Mouse (Mus musculus): ENCODE measurements around the gene Dhx8.

Dhx8 gene

DNA sequence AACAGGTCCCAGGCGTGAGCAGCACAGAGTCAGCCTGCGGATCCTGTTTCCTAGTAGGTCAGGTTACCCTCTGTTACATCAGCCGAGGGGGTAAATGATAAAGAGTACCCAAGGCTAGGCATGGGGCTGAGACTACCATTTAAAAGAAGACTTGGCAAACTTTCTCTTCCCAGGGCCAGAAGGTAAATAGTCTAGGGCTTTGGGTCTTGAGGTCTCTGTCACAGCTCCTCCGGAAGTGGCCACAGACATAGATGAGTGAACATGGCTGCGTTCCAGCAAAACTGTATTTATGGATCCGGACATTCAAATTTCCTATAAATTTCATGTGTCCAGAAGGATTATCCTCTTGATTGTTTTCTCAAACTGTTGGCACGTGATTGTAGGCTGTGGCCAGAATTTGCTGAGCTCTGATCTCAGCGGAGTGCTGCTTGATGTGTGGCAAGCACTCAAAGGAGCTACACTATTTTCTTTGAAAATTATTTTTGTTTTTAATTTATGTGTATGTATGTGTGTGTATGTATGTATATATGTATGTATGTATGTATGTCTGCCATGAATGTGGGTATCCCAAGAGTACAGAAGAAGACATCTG is 72.5 kb downstream of the Dhx8 start:
- no peak for DNase-seq

DNA sequence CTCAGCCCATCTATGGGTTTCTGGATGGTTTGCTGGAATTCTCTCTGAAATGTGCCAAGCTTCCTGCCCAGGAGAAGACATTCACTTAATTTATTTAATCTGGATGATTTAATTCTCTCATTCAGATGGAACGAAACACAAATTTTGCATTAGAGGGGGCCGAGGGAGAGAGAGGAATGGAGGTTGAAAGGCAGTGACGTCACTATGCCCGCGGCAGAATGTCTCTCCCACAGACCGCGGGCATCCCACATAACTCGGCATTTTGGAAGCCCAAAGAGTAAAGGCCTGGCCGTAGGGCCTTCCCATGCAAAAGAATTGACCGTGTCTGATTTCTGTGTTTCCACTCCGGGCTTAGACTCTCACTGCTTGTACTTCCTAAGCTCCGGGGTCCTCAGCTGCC is 74.0 kb downstream of the Dhx8 start:
- no peak for DNase-seq

DNA sequence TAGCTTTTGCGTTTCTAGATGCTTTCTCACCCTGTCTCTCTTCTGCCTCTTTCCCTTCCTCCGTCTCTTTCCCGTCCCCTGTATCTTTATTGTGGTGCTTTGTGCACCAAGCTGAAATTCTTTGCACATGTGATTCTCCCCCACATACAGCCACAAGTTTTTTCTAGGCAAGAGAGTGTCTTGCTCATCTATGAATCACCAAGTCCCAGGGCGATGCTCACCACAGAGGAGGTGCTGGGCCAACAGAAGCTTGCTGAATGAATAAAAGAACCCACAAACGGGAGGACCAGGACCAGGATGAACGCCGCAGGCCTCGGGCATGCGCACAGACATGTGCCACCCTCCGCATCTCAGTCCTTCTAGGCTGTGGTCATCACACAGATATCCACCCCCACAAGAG is 74.5 kb downstream of the Dhx8 start:
- DNase-seq, result no peak

DNA sequence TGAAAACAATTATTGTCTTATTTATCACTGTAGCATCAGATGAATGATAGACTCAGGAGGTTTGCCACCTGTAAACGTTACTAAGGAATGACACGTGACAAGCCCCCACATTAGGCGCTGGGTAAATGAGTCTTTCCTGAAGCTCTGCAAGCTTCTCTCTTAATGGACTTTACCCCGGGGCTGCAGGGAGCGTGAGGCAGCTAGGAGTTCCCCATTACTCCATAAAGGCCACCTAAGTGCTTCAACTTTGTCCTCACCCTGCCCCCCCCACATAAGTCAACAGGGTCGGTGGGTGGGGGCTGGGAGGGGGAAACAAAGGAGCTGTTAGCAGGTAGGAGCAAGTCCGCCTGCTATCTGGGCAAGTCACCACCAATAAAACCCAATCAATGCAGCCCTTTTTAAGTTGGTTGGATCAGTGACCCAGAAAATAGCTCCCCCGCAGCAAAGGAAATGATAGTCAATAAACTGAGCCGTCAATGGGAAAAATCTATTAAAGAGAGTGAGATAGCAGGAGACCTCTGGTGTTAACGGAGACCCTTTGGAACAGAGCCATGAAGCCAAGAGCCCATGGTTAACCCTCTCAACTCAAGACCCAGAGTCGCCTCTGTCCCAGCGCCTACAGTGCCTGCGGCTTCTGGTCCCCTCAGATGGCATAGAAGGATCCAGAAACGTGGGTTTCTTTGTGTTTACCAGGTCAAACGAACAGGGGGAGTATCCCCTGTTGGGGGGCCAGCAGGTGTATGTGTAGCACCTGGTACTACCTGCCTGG is 76.5 kb downstream of the Dhx8 start:
- DNase-seq, result no peak

DNA sequence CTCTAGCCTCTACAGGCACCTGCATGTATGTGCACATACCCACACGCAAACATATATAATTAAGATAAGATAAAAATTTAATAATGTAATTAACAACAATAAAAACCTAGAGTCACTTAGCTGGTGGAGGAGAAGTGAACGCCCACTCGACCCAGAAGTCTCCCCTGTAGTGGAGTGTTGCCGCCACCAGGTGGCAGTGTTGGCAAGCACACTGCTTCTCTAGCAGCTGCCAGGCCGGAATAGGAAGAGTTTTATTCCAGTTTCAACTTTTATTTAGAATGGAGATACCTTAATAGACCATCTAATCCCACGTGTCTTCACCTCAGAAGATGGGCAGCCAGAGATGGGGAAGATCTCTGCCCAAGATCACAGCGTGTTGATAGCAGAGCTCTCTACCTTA is 80.5 kb downstream of the Dhx8 start:
- peak; percentile 54 for DNase-seq

DNA sequence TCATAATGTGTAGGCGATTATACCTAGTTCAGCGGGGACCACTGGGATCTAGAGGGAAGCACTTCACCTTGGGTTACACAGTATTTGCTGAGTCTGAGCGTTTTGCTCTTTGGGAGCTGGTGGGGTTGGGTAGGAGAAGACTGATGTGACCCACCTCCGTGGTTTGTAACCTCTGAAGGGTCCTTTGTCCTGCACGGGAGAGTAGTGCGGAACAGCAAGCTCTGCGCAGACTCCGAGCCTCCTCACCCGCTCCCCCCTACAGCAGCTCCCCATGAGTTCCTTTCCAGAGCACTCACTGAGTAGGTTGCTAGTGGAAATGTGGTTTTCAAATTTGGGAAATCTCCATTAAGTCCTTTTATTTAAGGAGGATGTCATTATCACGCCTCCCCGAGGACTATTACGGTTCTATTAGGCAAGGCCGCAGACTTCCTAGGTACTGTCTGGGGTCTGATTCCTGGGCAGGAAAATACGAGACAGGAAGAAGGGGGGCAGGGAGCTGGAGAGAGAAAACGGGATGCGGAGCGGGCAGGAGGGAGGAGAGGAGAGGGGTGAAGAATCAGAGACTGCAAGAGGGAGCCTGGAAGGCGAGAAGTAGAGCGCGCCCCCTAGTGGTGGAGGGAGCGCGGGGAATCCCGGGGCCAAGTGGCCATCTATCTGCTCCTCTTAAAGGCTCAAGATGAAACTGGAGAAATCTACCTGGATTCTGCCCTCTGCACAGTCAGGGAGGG is 81.8 kb downstream of the Dhx8 start:
- peak; percentile 45 for DNase-seq

DNA sequence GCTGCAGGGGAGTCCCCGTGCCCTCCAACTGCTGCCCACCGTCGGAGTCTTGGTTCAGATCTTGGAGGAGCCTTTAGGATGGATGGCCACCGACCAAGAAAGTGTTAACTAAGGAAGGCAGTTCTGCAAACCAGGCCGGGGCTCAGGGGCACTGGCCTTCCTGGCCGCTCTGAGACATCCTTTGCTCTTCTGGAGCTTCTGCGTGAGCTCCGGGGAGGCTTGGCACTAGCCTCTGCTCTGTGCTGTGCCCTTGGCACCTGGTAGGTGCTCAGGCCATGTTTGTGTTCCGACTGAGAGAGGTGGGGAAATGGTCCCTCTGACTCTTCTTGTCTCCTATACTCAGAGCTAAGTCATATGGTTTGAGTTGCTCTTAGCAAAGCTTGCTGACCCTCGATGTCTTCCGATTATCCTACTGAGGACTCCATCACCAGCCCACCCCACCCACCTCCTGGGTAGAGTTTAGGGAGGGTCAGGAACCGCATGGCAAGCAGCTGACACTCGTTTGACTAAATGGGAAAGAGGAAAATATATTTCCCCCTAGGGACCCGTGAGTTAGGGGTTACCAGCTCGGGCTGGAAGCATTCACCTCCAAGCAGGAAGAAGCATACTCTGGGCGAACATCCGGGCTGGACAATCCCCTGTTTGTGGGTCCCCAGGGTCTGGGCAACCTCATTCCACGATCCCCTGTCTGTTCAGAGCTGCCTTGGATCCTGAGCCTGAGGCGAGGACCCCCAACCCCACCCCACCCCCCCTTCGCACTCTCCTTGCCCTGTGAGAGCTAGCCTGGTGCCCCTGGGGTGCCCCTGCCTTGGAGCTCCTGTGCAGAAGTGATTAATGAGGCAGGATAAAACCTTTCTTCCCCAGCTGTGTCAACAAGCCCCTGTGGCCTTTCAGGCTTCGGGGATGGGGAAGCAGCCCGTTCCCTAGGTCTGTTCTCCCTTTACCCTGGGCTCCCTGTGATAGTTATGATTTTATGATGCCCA is 82.7 kb downstream of the Dhx8 start:
- DNase-seq, result peak; percentile 14

All from kidney, adult 11 months (tissue).